Mouse (Mus musculus) induced T-regulatory cell, adult 2 months (primary cell): Measurements from ENCODE around the gene Cfap300.
A peak's percentile ranks its signal among the peaks of the same experiment; 100 is the strongest.

Experiments used
- DNase-seq: peaks from one replicate; pipeline ENCODE4 v3.0.0-alpha.2; 2012; ENCODE audit warnings: low read depth

Gene Cfap300

GRCm38 (mm10) chr9:8042338-8043043 is at the start of gene Cfap300:
Gene Cfap300, minus strand, starts transcription at chr9:8042823.
- peak; percentile 96 for DNase-seq

GRCm38 (mm10) chr9:8078882-8079281 is 36.3 kb upstream of the Cfap300 start:
- DNase-seq: no peak

DNA sequence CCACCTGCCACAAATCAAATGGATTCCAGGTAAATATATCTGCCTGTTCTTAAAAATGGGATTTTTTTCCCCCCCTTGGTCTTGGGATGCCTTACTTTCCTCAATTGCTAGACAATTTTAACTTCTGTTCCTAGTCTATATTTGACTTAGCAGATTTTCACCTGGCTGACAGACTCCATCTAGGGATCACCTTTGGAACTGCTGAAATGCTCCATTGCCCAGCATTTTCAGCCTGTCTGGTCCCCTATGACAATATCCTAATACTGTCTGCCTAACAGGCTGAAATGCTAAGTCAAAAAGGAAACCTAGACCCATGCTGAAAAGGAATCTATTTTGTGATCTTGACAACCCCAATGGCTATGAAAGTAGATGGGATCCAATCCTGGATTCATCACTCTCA is 31.7 kb upstream of the Cfap300 start:
- peak; percentile 29 for DNase-seq

- no peak for DNase-seq
Measured at GRCm38 (mm10) chr9:8073203-8073755, 30.7 kb upstream of the Cfap300 start.

- no peak for DNase-seq
Measured at GRCm38 (mm10) chr9:8059636-8060035, 17.0 kb upstream of the Cfap300 start.

- DNase-seq: no peak
Measured at GRCm38 (mm10) chr9:8054831-8055230, 12.2 kb upstream of the Cfap300 start.

- DNase-seq: no peak
Measured at GRCm38 (mm10) chr9:8043044-8043387, 393 bp upstream of the Cfap300 start.

DNA sequence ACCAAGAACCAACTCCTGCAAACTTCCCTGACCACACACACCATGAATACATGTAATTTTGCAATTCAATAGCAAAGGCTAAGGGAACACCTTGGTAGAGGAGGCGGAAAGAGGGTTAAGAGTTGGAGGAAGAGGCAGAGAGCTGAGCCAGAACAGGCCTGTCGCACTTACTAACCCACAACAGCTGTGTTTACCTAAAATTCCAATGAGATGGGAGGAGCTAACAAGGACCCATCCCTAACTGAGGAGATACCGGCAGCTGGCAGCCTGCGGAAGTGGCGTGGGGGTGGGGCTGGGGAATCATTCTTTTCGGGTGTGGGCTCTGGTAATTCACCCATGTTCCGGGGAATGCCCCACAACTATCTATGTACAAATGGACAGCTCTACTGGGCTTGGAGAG is 7.1 kb downstream of the Cfap300 start:
- DNase-seq: no peak

DNA sequence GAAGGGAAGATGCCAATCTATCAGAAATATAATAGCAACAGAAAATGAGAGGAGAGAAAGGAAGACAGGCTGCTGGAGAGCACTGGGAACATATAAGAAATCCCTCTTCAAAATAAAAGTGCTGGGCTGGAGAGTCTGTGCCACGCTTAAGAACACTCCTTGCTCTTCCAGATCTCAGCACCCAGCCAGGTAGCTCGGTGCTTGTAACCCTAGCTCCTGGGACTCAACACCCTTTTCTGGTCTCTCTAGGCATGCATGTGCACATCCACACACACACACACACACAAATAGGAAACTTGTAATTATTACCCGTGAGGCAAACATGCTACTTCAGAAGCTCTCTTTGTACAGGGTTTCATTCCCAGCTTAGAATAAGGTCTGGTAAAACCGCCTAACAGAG is 7.5 kb downstream of the Cfap300 start:
- DNase-seq: no peak

GRCm38 (mm10) chr9:8034143-8034542 is 8.5 kb downstream of the Cfap300 start:
- DNase-seq: no peak

DNA sequence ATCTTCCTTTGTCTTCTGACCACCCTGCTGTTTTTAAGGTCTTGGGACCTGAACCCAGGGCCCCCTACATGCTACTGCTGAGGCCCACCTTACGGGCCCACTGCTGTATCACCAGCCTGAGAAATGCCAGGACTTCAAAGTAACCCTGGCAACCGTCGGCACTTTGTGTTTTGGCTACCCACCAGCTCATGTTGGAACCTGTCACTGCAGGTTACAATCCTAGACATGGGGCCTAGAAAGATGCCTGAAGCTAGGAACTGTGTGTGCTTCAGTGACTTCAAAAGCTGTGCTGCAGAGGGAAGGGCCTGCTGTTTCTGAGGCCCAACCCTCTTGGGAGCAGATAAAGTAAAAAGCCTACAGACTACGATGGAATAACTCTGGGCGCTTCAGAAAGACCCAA is 9.8 kb downstream of the Cfap300 start:
- no peak for DNase-seq

DNA sequence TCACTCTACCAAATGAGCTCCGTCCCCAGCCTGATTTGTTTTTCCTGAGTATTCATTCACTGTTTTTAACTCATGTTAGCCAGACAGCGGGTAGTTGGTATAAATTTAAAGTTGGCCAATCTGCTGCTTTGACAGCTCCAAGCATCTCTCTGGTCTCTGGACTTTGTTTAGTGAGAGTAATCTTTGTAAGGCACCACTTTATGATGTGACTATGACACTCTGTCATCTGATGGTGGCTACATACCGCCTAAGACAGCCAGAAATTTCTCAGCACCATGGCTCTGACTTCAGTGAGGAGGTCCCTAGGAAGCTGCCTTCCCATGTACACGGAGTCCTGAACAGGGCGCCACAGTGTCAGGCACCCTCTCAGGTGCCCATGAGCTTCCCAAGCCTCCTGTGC is 24.0 kb downstream of the Cfap300 start:
- no peak for DNase-seq

- DNase-seq: peak; percentile 89
Measured at GRCm38 (mm10) chr9:8017253-8017913, 25.2 kb downstream of the Cfap300 start.

GRCm38 (mm10) chr9:8004370-8004991 is 38.1 kb downstream of the Cfap300 start, which contains the start of gene Yap1:
Gene Yap1, minus strand, starts transcription at chr9:8004596.
- DNase-seq: peak; percentile 61

DNA sequence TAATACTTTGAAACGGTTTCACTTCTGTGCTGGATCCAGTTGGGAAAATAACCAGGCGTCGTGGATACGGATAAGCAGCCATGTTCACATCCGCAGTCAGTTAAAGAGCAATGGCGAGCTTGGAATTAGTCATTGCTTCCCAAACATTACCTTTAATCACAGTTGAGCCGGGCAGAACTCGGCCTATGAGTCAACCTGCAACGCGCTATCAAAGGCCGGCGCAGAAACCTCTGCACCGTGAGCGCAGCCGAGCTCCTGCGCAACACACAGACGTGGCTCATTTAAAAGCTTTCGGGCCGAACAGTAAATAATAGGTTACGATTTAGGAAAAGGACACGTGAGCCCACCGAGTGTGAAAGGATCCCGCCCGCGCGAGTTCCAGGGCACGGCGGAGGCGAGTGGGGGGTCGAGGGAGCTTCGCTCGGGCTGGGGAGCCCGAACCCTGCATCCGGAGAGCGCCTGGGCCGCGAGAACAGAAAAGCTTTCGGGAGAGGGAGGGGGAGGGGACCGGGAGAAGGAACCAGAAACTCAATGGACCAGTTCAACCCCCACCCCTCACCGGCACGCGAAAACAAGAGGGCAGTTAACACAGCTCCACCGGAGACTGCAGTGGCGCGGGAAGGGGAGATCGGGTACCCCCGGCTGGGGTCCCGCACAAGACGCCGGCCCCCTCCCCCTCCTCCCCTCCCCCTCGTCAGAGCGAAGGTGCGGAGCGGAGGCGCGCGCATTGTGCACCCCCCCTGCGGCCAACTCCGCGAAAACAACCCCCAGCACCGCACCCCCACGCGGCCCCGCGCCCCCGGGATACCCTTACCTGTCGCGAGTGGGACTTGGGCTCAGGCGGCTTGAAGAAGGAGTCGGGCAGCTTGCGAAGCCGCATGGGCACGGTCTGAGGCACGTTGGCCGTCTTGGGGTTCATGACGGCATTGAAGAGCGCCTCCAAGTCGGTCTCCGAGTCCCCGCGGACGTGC is 39.0 kb downstream of the Cfap300 start:
- DNase-seq: peak; percentile 38

DNA sequence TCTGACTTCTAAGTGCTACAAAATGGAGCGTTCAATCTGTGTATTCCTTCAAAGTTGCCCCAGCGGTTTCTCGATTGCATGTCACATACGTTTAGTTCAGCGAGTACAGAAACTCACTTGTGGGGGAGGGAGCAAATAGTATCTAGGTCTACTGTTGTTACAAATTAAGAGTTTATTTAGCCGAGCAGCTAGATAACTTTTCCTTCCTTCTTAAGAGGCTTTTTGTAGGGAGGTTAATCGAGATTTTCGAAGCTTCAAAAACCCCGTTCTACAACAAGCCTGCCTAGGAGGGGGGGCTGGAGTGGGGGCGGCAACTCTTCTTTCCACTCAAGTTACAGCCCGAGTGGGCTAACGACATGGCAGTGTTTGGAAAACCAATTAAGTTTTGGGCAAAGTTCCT is 39.8 kb downstream of the Cfap300 start:
- DNase-seq: peak; percentile 17

GRCm38 (mm10) chr9:8001352-8001751 is 41.3 kb downstream of the Cfap300 start:
- DNase-seq: no peak

- no peak for DNase-seq
Measured at GRCm38 (mm10) chr9:7994275-7994674, 48.3 kb downstream of the Cfap300 start.

- no peak for DNase-seq
Measured at GRCm38 (mm10) chr9:7992651-7993050, 50.0 kb downstream of the Cfap300 start.

DNA sequence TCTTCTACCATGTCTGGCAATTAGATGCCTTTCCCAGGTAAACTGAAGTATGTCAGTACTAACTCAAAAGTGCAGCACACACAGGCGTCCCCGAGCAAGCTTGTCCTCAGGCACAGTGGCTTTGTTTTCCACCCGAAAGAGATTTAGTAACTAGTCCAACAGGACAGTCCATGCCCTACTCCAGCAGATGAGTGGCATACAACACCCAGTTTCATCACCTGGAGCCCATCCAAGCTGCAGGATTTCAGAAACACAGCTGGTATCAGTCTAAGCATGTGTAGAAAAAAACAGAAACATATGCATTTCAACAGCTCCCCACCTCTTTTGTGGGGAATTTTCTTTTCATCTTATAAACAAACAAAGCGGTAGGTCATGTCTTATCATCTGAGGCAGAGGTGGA is 51.7 kb downstream of the Cfap300 start:
- DNase-seq: no peak

DNA sequence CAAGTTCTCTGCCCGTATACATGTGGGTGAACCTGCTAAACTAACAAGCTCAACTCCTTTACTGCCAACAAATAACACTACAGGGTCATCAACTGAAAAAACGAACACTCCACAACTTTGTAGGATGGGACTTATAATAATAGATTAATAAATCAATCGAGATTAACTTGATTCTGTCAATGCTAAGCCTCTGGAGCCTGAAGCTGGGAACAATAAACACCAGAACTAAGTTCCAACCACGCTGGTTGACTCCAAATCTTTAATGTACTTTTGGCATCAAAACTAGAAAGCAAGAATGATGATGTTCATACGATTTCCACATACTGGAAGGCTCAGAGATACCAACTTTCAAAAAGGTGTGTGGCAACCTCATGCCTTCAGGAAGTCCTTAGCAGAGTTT is 55.5 kb downstream of the Cfap300 start:
- no peak for DNase-seq

- DNase-seq: no peak
Measured at GRCm38 (mm10) chr9:7984287-7984686, 58.3 kb downstream of the Cfap300 start.
